Mouse (Mus musculus) splenic B cell, adult 2 months (primary cell): ENCODE measurements around the gene Thnsl2.

Experiments used
- DNase-seq: peaks from one replicate; pipeline ENCODE4 v3.0.0-alpha.2; 2011; ENCODE audit warnings: low read depth, low spot score
- H3K27me3 ChIP-seq: 2 replicates; pipeline ENCODE4 v1.6.1; 2012; ENCODE audit warnings: mild to moderate bottlenecking, low read length, moderate library complexity, mixed read lengths; ENCODE audit not compliant: control insufficient read depth, poor library complexity, insufficient read depth, severe bottlenecking
- H3K36me3 ChIP-seq: 2 replicates; pipeline ENCODE4 v1.6.1; 2012; ENCODE audit warnings: mild to moderate bottlenecking, low read length, moderate library complexity, mixed read lengths; ENCODE audit not compliant: control insufficient read depth, poor library complexity, insufficient read depth, severe bottlenecking

The Thnsl2 gene

DNA sequence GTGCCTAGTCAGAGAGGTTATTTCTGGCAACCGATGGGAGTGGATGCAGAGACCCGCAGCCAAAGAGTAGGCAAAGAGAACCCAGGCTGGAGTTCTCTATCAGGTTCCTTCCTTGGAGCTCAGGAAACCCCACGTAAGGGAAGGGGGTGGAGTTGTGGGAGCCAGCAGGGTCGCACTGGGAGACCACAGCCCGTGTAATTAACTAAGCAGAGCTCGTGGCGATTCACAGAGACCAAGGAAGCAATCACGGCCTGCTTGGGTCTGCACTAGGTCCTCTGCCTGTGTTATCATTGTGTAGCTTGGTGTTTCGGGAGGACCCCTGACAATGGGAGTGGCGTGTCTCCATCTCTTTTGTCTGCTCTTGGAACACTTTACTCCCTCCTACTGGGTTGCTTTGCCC is 6.9 kb upstream of the Thnsl2 start:
- Histone ChIP-seq H3K36me3 (no peaks in the 10 kb centered on the region), H3K27me3 (no peaks in the 10 kb centered on the region)
- DNase-seq = no peak

GRCm38 (mm10) chr6:71149534-71149933 is 5.3 kb upstream of the Thnsl2 start:
- no peaks in the 10 kb centered on the region; the same call in 1 of the 2 replicates for H3K27me3 ChIP-seq
- no peaks in the 10 kb centered on the region for H3K36me3 ChIP-seq
- DNase-seq = peak; percentile 64

GRCm38 (mm10) chr6:71148336-71148735 is 4.1 kb upstream of the Thnsl2 start:
- DNase-seq = no peak
- Histone ChIP-seq H3K27me3 (no peaks in the 10 kb centered on the region; the same call in 1 of the 2 replicates), H3K36me3 (no peaks in the 10 kb centered on the region)

- no peaks in the 10 kb centered on the region; the same call in 1 of the 2 replicates for H3K27me3 ChIP-seq
- H3K36me3 ChIP-seq = no peaks in the 10 kb centered on the region
- DNase-seq = no peak
Measured at GRCm38 (mm10) chr6:71145288-71145989, 1.2 kb upstream of the Thnsl2 start.

GRCm38 (mm10) chr6:71143154-71143893 is 915 bp downstream of the Thnsl2 start:
- DNase-seq = no peak
- Histone ChIP-seq H3K36me3 (no peaks in the 10 kb centered on the region), H3K27me3 (no peaks in the 10 kb centered on the region; the same call in 1 of the 2 replicates)

DNA sequence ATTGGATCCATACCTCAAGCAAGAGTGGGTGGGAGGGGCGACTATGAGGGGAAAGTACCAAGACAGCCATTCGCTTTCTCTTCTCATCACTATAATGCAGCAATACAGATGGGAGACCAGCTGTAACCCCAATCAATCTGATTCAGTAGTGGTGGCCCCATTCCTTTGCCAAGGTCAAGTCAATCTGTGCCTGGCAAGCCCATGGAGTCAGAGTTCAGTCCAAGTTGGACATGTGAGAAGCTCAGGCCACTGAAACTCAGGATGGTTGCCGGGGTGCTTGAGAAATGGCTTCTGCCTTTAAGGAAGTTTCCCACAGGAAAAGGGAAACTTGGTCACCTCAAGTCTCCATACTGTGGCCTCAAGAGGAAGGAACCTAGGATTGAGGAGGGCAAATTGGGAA is 9.2 kb downstream of the Thnsl2 start:
- H3K36me3 ChIP-seq = no peaks in the 10 kb centered on the region
- no peak for DNase-seq
- H3K27me3 ChIP-seq = no peaks in the 10 kb centered on the region; the same call in 1 of the 2 replicates

- no peak for DNase-seq
- Histone ChIP-seq H3K36me3 (no peaks in the 10 kb centered on the region), H3K27me3 (no peaks in the 10 kb centered on the region; the same call in 1 of the 2 replicates)
Measured at GRCm38 (mm10) chr6:71133559-71133958, 10.7 kb downstream of the Thnsl2 start.

DNA sequence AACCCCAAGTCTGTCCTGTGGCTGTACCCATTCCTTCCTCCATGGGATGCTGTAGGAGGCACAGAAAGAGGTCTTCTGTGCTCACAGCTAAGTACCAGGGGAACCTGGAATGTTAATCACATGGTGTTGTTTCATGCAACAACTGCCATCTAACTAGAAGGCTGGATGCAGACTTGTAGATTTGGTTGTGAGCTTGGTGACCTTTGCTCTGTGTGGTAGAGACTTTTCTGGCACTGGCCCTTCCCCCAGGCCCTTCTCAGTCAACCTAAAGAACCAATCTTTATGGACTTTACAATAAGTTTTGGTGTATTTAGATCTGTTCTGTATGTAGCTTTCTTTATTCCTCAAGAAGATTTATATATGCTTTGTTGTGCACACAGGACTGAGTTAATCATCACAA is 13.2 kb downstream of the Thnsl2 start:
- DNase-seq = no peak
- Histone ChIP-seq H3K27me3 (no peaks in the 10 kb centered on the region; the same call in 1 of the 2 replicates), H3K36me3 (no peaks in the 10 kb centered on the region)

DNA sequence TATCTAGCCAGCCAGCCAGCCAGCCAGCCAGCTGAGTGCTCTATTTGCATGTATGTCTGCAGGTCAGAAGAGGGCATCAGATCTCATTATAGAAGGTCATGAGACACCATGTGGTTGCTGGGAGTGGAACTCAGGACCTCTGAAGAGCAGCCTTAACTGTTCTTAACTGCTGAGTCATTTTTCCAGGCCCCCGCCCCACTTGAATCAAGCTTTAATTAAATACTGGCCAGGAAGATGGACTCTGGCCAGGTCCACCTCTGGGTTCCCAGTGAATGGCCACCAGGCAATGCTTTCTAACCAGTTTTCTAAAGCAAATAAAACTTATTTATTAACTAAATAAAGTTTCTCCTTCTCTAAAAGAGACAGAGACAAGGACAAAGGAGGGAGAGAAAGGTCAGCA is 14.0 kb downstream of the Thnsl2 start:
- no peaks in the 10 kb centered on the region for H3K36me3 ChIP-seq
- DNase-seq = no peak
- no peaks in the 10 kb centered on the region; the same call in 1 of the 2 replicates for H3K27me3 ChIP-seq

DNA sequence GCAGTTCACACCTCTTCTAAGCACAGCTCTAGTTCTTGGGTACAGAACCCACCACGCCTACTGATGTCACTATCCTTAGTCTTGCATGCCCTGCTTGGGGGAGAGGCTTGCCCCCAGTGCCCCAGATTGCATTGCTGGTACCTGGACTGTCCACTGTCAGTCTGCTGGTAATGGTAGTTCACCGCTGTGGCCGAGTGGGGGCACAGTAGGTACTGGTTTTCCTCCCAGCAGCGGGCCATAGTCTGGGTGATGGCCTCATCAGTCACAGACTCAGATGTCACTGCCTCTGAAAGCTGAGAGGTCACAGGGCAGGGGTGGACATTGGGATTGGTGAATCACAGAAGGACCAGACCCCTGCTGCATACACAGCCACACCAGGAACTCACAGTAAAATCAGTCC is 15.2 kb downstream of the Thnsl2 start:
- Histone ChIP-seq H3K27me3 (no peaks in the 10 kb centered on the region), H3K36me3 (no peaks in the 10 kb centered on the region)
- no peak for DNase-seq

DNA sequence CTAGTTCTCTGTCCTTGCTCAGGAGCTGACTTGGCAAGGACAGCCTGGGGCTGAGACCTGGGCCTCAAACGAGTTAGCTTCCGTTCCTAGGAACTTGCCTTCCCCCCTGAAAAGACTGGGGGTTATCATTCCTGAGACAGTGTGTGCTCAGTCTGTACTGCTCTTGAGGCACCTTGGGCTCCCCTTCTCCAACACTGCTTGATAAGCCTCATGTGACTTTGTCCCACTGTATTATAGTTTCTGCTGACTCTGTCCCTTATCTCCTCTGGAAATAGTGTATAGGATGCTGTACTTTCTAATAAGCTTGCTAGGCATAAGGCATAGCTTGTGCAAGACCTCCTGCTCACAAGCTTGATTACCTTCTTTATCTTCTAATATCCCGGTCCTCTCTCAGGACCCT is 17.9 kb downstream of the Thnsl2 start:
- DNase-seq = no peak
- Histone ChIP-seq H3K36me3 (no peaks in the 10 kb centered on the region), H3K27me3 (no peaks in the 10 kb centered on the region)

GRCm38 (mm10) chr6:71125043-71125893 is 19.0 kb downstream of the Thnsl2 start:
- Histone ChIP-seq H3K36me3 (no peaks in the 10 kb centered on the region), H3K27me3 (no peaks in the 10 kb centered on the region)
- DNase-seq = peak; percentile 65

GRCm38 (mm10) chr6:71119577-71120254 is 24.5 kb downstream of the Thnsl2 start:
- no peaks in the 10 kb centered on the region for H3K36me3 ChIP-seq
- DNase-seq = no peak
- no peaks in the 10 kb centered on the region for H3K27me3 ChIP-seq

- Histone ChIP-seq H3K36me3 (no peaks in the 10 kb centered on the region), H3K27me3 (no peaks in the 10 kb centered on the region)
- DNase-seq = no peak
Measured at GRCm38 (mm10) chr6:71111419-71112113, 32.7 kb downstream of the Thnsl2 start.
